Mouse (Mus musculus) lung, embryonic 16.5 days (tissue): ENCODE results near the gene Sdhaf2. TPM values are rescaled to one million over a fixed set of nuclear protein-coding genes. Genes with fewer than 3 reads are reported as not detected.

Experiments
- ATAC-seq: fragments of 200-750 bp; cut with Nextera tagmentation; 2 replicates; pipeline ENCODE4 v1.8.0; 2017; ENCODE audit warnings: low read depth, mild to moderate bottlenecking, moderate library complexity
- H3K27ac ChIP-seq: fragments of 300-500 bp; sonication (generic); 2 replicates; pipeline ENCODE4 v1.5.1; 2014; ENCODE audit warnings: mild to moderate bottlenecking, control low read depth, low read length
- H3K27me3 ChIP-seq: fragments of 300-500 bp; sonication (generic); 2 replicates; pipeline ENCODE4 v1.6.1; 2014; ENCODE audit warnings: low read depth, low read length, mixed read lengths; ENCODE audit not compliant: control insufficient read depth, insufficient read depth
- H3K36me3 ChIP-seq: fragments of 300-500 bp; sonication (generic); 2 replicates; pipeline ENCODE4 v1.6.1; 2014; ENCODE audit warnings: low read length; ENCODE audit not compliant: control insufficient read depth, insufficient read depth
- H3K4me1 ChIP-seq: fragments of 300-500 bp; sonication (generic); replicated peaks from 2 replicates; pipeline ENCODE4 v1.6.1; 2014; ENCODE audit warnings: low read length, mixed read lengths; ENCODE audit not compliant: control insufficient read depth, insufficient read depth
- H3K4me2 ChIP-seq: fragments of 300-500 bp; sonication (generic); 2 replicates; pipeline ENCODE4 v1.6.1; 2014; ENCODE audit warnings: low read depth, low read length, control low read depth
- H3K4me3 ChIP-seq: fragments of 300-500 bp; sonication (generic); 2 replicates; pipeline ENCODE4 v1.5.1; 2014; ENCODE audit warnings: mild to moderate bottlenecking, low read length, control low read depth
- H3K9ac ChIP-seq: fragments of 300-500 bp; sonication (generic); 2 replicates; pipeline ENCODE4 v1.6.1; 2014; ENCODE audit warnings: low read length, control low read depth
- H3K9me3 ChIP-seq: fragments of 300-500 bp; sonication (generic); 2 replicates; pipeline ENCODE4 v1.6.1; 2016; ENCODE audit warnings: low read length; ENCODE audit not compliant: control insufficient read depth
- WGBS: fragments of 180-500 bp; shearing (Covaris S2); extraction: QIAGEN DNeasy Blood & Tissue Kit; methylation state at CpG from one replicate; pipeline ENCODE4 v1.1.7; 2014; 5-methylcytosine and 5-hydroxymethylcytosine counted together
- polyA plus RNA-seq: library from polyadenylated mRNA; unstranded; fragments of >200 nt; fragmentation: Nextera tagmentation; extraction: Ambion mirVana; gene quantifications from 2 replicates; pipeline ENCODE4 v1.2.1, GENCODE M21; 2015

Gene Sdhaf2
- polyA plus RNA-seq, 1 experiment from 2014 or later = 53.4 TPM

DNA sequence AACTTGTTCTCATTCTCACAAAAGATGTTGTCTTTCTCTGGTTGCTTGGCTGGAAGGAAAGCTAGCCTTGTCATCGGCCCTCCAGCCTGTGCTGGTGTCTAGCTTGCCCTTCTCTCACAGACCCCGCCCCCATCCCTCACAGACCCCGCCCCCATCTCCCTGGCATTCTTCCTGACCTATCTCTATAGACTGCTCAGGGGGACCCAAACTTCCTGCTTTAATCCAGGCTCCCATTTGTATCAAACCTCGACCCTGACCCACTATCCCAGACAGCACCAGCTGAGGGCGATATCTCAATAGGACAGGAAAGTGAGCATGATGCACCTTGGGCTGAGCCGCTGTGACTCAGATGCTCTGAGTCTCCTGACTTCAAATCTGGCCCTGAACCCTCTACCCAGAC, 52.2 kb downstream of the Sdhaf2 start:
- 17% methylated on average over 6 of the region's 6 CpGs for WGBS
- no peak for ATAC-seq

DNA sequence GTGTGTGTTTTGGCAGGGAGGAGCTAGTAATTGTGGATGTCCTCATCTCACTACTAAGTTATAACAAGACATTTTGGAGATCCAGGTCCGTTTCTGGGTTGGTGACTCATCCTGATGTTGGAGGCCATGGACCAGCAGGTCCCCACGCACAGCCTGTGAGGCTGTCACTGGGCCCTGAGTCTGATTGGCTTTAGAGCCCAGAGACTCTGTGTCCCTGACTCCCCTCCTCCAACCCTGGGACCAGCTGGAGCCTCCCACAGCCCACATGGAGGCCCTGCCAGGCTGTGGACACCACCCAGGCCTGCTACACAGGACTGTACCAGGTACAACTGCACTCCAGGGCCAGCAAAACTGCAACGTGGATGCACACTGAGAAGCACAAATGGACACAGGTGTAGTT, 53.0 kb downstream of the Sdhaf2 start:
- Histone ChIP-seq H3K4me2 (no peak overlapping the region), H3K4me1 (0 out of 2 replicates have a peak, but pooled peaks cover 3% of the 10 kb centered on the region), H3K9me3 (no peaks in the 10 kb centered on the region), H3K4me3 (no peak overlapping the region), H3K9ac (no peak overlapping the region), H3K27ac (no peak overlapping the region), H3K36me3 (no peaks in the 10 kb centered on the region), H3K27me3 (no peaks in the 10 kb centered on the region)
- 66% methylated on average over 3 of the region's 3 CpGs for WGBS
- ATAC-seq = no peak

More for the DNA sequence above, 52.2 kb downstream of the Sdhaf2 start:
- H3K4me3 ChIP-seq = no peak overlapping the region
- no peak overlapping the region for H3K9ac ChIP-seq
- no peaks in the 10 kb centered on the region for H3K27me3 ChIP-seq
- H3K4me2 ChIP-seq = no peak overlapping the region
- H3K27ac ChIP-seq = no peak overlapping the region
- H3K9me3 ChIP-seq = no peaks in the 10 kb centered on the region
- H3K36me3 ChIP-seq = no peaks in the 10 kb centered on the region
- 0 out of 2 replicates have a peak, but pooled peaks cover 3% of the 10 kb centered on the region for H3K4me1 ChIP-seq

DNA sequence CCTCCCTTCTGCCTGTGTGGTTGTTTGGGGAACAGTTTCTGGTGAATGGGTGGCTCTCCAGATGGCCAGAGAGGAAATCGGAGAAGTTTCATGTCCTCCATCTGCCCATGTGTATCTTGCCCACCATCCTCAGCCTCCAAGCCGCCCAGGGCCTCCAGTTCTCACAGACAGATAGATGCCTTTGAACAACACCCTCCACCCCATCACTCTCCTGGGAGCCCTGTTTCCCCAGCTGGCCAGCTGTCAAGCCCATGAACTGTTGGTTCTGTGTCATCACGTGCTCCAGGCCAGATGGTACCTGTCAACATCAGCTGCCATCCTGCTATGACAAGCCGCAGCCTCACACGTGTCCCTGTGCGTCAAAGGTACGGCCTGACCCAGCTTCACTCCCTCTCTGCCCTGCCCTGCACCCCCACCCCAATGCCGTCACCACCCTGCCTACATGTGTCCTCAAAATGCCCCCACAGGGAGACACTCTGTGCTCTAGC, 56.7 kb downstream of the Sdhaf2 start:
- WGBS = 23% methylated on average over 8 of the region's 8 CpGs
- Histone ChIP-seq H3K9ac (no peak overlapping the region), H3K4me1 (0 out of 2 replicates have a peak, but pooled peaks cover 3% of the 10 kb centered on the region), H3K4me3 (no peak overlapping the region), H3K9me3 (no peaks in the 10 kb centered on the region), H3K27me3 (no peaks in the 10 kb centered on the region), H3K4me2 (no peak overlapping the region), H3K27ac (no peak overlapping the region), H3K36me3 (no peaks in the 10 kb centered on the region)
- ATAC-seq = peak; percentile 43

DNA sequence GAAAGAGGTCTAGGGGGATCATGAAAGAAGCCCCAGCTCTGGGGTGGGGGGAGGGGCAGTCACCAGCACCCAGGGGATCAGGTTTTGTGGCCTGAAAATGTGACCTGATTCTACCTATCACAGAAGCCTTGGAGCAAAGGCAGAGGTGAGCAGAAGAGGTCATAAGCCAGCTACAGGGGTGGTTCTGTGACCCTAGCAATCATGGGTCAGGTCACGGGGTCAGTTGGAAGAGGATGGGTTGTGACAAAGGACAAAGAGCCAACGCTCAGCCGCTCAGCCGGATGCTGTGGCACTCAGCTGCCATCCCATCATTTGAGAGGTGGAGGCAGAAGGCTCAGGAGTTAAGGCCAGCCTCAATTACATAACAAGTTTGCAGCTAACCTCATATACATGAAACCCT, 61.5 kb downstream of the Sdhaf2 start:
- Histone ChIP-seq H3K27me3 (peaks cover 12% of the 10 kb centered on the region), H3K9me3 (no peaks in the 10 kb centered on the region)
- 33% methylated on average over 4 of the region's 4 CpGs for WGBS

DNA sequence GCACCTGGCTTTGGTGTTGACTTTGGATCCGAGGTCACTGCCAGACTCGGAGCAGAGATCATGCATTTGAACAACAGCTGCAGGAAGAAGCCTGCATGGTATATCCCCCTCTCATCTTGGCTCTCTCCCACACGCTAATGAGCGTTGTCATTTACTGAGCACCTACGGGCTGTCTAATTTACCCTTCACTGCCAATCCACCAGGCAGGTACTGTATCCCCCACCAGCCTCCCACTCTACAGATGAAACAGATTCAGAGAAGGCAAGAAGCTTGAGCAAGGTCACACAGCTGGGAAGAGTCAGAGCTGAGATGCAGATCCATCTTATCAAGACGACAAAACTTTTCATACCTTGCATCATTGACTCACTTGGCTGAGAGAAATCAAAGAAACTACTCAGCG, 64.4 kb downstream of the Sdhaf2 start:
- no peak overlapping the region for H3K9ac ChIP-seq
- H3K9me3 ChIP-seq = no peaks in the 10 kb centered on the region
- peaks cover 27% of the 10 kb centered on the region for H3K4me1 ChIP-seq
- H3K27me3 ChIP-seq = peaks cover 34% of the 10 kb centered on the region
- WGBS = 17% methylated on average over 7 of the region's 7 CpGs
- no peak overlapping the region for H3K27ac ChIP-seq
- no peak overlapping the region for H3K4me3 ChIP-seq
- no peak for ATAC-seq
- no peaks in the 10 kb centered on the region for H3K36me3 ChIP-seq
- peak overlapping the region; percentile 21; the same call in 1 of the 2 replicates for H3K4me2 ChIP-seq

More for the DNA sequence above, 61.5 kb downstream of the Sdhaf2 start:
- no peaks in the 10 kb centered on the region for H3K36me3 ChIP-seq
- H3K9ac ChIP-seq = no peak overlapping the region
- no peak for ATAC-seq
- H3K4me2 ChIP-seq = no peak overlapping the region
- no peak overlapping the region for H3K27ac ChIP-seq
- peaks cover 9% of the 10 kb centered on the region; the same call in 1 of the 2 replicates for H3K4me1 ChIP-seq
- no peak overlapping the region for H3K4me3 ChIP-seq

DNA sequence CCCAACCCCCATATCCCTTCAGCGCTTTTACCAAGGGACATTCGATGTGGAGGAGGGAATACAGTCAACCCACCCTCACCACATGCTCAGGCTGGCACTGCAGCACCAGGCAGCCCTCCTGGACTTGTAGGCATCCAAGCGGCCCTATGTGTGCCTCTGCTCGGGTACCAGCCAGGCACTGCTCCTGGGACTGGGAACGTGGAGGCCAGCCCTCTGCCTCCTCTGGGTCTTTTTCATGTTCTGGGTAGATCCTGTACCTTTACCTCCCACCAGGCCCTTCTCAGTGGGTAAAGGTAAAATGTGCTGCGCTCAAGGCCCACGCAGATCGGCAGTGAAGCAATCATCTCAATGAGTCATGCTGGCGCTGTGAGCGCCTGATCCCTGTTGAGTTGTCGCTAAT, 66.0 kb downstream of the Sdhaf2 start:
- no peak overlapping the region for H3K27ac ChIP-seq
- H3K27me3 ChIP-seq = peaks cover 50% of the 10 kb centered on the region
- no peak overlapping the region for H3K4me3 ChIP-seq
- no peaks in the 10 kb centered on the region for H3K36me3 ChIP-seq
- 61% methylated on average over 11 of the region's 11 CpGs for WGBS
- no peak overlapping the region for H3K9ac ChIP-seq
- H3K4me2 ChIP-seq = no peak overlapping the region
- H3K9me3 ChIP-seq = no peaks in the 10 kb centered on the region
- ATAC-seq = no peak
- peaks cover 30% of the 10 kb centered on the region for H3K4me1 ChIP-seq

DNA sequence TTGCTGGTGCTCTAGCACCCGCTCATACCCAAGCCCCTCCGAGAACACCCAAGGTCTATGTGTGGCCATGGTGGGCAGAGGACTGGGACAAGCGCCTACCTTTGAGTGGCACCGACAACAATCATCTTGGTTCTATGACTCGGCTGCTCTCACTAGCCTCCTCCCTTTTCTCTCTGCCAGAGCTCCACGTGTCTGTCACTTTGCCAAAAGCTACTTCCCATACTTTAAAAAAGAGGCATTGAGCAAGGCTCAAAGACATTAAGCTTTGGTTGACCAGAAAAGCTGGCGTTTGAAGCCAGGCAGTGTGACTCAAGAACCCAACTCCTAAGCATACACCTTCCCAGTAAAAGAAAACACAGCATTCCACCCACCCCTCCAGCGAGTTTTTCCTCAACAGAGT, 67.8 kb downstream of the Sdhaf2 start:
- H3K36me3 ChIP-seq = no peaks in the 10 kb centered on the region
- no peak overlapping the region for H3K9ac ChIP-seq
- H3K4me3 ChIP-seq = peak overlapping the region; percentile 56
- no peaks in the 10 kb centered on the region for H3K9me3 ChIP-seq
- peaks cover 53% of the 10 kb centered on the region for H3K27me3 ChIP-seq
- WGBS = 6% methylated on average over 8 of the region's 8 CpGs
- peak overlapping the region; percentile 94 for H3K4me2 ChIP-seq
- ATAC-seq = peak; percentile 24; the same call in 1 of the 2 replicates
- H3K4me1 ChIP-seq = peaks cover 30% of the 10 kb centered on the region
- H3K27ac ChIP-seq = no peak overlapping the region

DNA sequence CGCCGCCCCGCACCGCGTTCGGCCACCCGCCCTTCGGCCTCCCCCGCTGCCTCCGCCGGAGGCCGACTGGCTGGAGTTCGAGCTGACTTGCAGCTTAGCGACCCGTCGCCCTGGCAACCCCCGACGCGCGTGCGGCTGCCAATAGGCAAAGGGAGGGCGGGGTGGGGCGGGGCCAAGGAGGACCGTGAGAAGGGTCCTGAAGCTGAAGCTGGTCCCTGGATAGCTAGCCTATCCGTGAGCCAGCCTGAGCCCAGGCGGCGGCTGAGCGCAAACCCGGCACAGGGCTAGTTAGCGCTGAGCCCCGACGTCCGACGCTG, 68.5 kb downstream of the Sdhaf2 start:
- no peaks in the 10 kb centered on the region for H3K9me3 ChIP-seq
- H3K27me3 ChIP-seq = peaks cover 53% of the 10 kb centered on the region
- no peak overlapping the region for H3K27ac ChIP-seq
- ATAC-seq = peak; percentile 92
- H3K4me1 ChIP-seq = peaks cover 30% of the 10 kb centered on the region
- peak overlapping the region; percentile 94 for H3K4me2 ChIP-seq
- 0% methylated on average over 33 of the region's 34 CpGs for WGBS
- H3K36me3 ChIP-seq = no peaks in the 10 kb centered on the region
- peak overlapping the region; percentile 60 for H3K9ac ChIP-seq
- H3K4me3 ChIP-seq = peak overlapping the region; percentile 56

DNA sequence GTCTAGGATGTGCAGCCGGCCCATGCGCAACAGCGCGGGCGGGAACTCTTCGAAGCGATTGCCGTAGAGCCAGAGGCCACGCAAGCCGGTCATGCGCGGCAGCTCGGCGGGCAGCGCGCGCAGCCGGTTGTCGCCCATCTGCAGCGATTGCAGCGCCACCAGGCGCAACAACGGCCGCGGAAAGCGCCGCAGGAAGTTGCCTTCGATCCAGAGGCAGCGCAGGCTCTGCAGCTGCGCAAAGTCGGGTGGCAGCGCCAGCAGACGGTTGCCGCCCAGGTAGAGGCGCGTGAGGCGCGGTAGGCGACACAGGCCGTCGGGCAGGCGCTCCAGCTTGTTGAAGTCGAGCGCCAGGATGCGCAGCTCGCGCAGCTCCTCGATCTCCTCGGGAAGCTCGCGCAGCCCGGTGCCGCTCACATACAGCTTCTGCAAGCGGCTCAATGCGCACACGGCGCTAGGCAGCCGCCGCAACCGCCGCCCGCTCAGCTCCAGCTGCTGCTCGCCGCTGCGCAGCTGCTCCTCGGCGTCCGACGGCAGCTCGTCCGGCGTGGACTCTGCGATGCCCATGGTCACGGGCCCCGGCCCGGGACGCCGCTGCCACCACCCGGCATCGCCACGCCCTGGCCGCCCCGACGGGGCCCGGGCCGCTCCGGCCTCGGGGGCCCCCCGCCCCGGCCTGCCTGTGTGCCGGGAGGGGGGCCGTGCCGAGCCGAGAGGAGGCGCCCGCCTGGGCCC, 69.0 kb downstream of the Sdhaf2 start, which contains the start of gene Lrrc10b:
Gene Lrrc10b, minus strand, starts transcription at position 722 of the 732 bp plus-strand sequence.
- peak within 1 kb of the TSS; percentile 60 for H3K9ac ChIP-seq
- peaks cover 53% of the 10 kb centered on the region for H3K27me3 ChIP-seq
- peaks cover 28% of the 10 kb centered on the region for H3K4me1 ChIP-seq

More for the DNA sequence above, 69.0 kb downstream of the Sdhaf2 start, which contains the start of gene Lrrc10b:
- under 1% methylated on average over 81 of the region's 96 CpGs for WGBS
- no peaks in the 10 kb centered on the region for H3K9me3 ChIP-seq
- H3K4me3 ChIP-seq = peak within 1 kb of the TSS; percentile 56
- H3K36me3 ChIP-seq = no peaks in the 10 kb centered on the region
- no peak within 1 kb of the TSS for H3K27ac ChIP-seq
- H3K4me2 ChIP-seq = peak within 1 kb of the TSS; percentile 94
- peak; percentile 64 for ATAC-seq
